Mouse (Mus musculus): ENCODE data around the gene Morc4. TPM values are rescaled to one million over a fixed set of nuclear protein-coding genes. Genes with fewer than 3 reads are reported as not detected.

Gene Morc4
- polyA plus RNA-seq, 1 experiment: 3.2 TPM

GRCm38 (mm10) chrX:139832464-139832863, 39.0 kb downstream of the Morc4 start:
- TF ChIP-seq MYOD1 (IDR thresholded peaks at IDR 0.05; ENCODE audit: control insufficient read depth, insufficient read length, low read depth) (no peak), USF1 (IDR thresholded peaks at IDR 0.05; ENCODE audit: low read depth) (no peak), CEBPB (IDR thresholded peaks at IDR 0.05; ENCODE audit: low read depth) (no peak), MYOG (IDR thresholded peaks at IDR 0.05; ENCODE audit: control insufficient read depth, extremely low read depth, insufficient read length) (no peak), MAX (IDR thresholded peaks at IDR 0.05) (no peak), CTCF (IDR thresholded peaks at IDR 0.05; ENCODE audit: control insufficient read depth, insufficient read depth, insufficient read length) (no peak), FOSL1 (IDR thresholded peaks at IDR 0.05; ENCODE audit: insufficient read depth, low read length, poor library complexity, severe bottlenecking) (no peak)
- H3K4me3 ChIP-seq (ENCODE audit: insufficient read depth, poor library complexity, severe bottlenecking): no peak overlapping the region

GRCm38 (mm10) chrX:139828363-139829092, 42.9 kb downstream of the Morc4 start:
- Histone ChIP-seq H3K79me2 (ENCODE audit: control insufficient read depth, insufficient read depth) (no peaks in the 10 kb centered on the region), H3K36me3 (ENCODE audit: control insufficient read depth, insufficient read depth) (no peaks in the 10 kb centered on the region), H3ac (ENCODE audit: control insufficient read depth, insufficient read length, low read depth) (no peak overlapping the region), H3K27me3 (ENCODE audit: control insufficient read depth, insufficient read depth, insufficient read length) (no peaks in the 10 kb centered on the region), H3K79me3 (ENCODE audit: low read depth) (no peaks in the 10 kb centered on the region), H3K4me3 (ENCODE audit: insufficient read depth, poor library complexity, severe bottlenecking) (no peak overlapping the region)
- TF ChIP-seq USF1 (IDR thresholded peaks at IDR 0.05; ENCODE audit: low read depth): no peak
- TF ChIP-seq CTCF (IDR thresholded peaks at IDR 0.05; ENCODE audit: control insufficient read depth, insufficient read depth, insufficient read length): no peak
- no peak for TF ChIP-seq MYOG (IDR thresholded peaks at IDR 0.05; ENCODE audit: control insufficient read depth, extremely low read depth, insufficient read length)
- no peak for TF ChIP-seq CEBPB (IDR thresholded peaks at IDR 0.05; ENCODE audit: low read depth)
- TF ChIP-seq FOSL1 (IDR thresholded peaks at IDR 0.05; ENCODE audit: insufficient read depth, low read length, poor library complexity, severe bottlenecking): no peak
- TF ChIP-seq MYOD1 (IDR thresholded peaks at IDR 0.05; ENCODE audit: control insufficient read depth, insufficient read length, low read depth): no peak
- no peak for TF ChIP-seq MAX (IDR thresholded peaks at IDR 0.05)

More at GRCm38 (mm10) chrX:139832464-139832863, 39.0 kb downstream of the Morc4 start:
- H3K36me3 ChIP-seq (ENCODE audit: control insufficient read depth, insufficient read depth): no peaks in the 10 kb centered on the region
- H3ac ChIP-seq (ENCODE audit: control insufficient read depth, insufficient read length, low read depth): no peak overlapping the region
- H3K27me3 ChIP-seq (ENCODE audit: control insufficient read depth, insufficient read depth, insufficient read length): no peaks in the 10 kb centered on the region
- H3K79me3 ChIP-seq (ENCODE audit: low read depth): no peaks in the 10 kb centered on the region
- no peaks in the 10 kb centered on the region for H3K79me2 ChIP-seq (ENCODE audit: control insufficient read depth, insufficient read depth)

GRCm38 (mm10) chrX:139826926-139827325, 44.6 kb downstream of the Morc4 start:
- TF ChIP-seq MYOD1 (IDR thresholded peaks at IDR 0.05; ENCODE audit: control insufficient read depth, insufficient read length, low read depth) (no peak), CTCF (IDR thresholded peaks at IDR 0.05; ENCODE audit: control insufficient read depth, insufficient read depth, insufficient read length) (no peak), MYOG (IDR thresholded peaks at IDR 0.05; ENCODE audit: control insufficient read depth, extremely low read depth, insufficient read length) (no peak), MAX (IDR thresholded peaks at IDR 0.05) (no peak), USF1 (IDR thresholded peaks at IDR 0.05; ENCODE audit: low read depth) (no peak), CEBPB (IDR thresholded peaks at IDR 0.05; ENCODE audit: low read depth) (no peak), FOSL1 (IDR thresholded peaks at IDR 0.05; ENCODE audit: insufficient read depth, low read length, poor library complexity, severe bottlenecking) (no peak)
- no peaks in the 10 kb centered on the region for H3K27me3 ChIP-seq (ENCODE audit: control insufficient read depth, insufficient read depth, insufficient read length)
- H3K79me3 ChIP-seq (ENCODE audit: low read depth): no peaks in the 10 kb centered on the region
- H3ac ChIP-seq (ENCODE audit: control insufficient read depth, insufficient read length, low read depth): no peak overlapping the region
- H3K4me3 ChIP-seq (ENCODE audit: insufficient read depth, poor library complexity, severe bottlenecking): no peak overlapping the region
- no peaks in the 10 kb centered on the region for H3K79me2 ChIP-seq (ENCODE audit: control insufficient read depth, insufficient read depth)
- no peaks in the 10 kb centered on the region for H3K36me3 ChIP-seq (ENCODE audit: control insufficient read depth, insufficient read depth)

GRCm38 (mm10) chrX:139825402-139825801, 46.1 kb downstream of the Morc4 start:
- no peak for TF ChIP-seq FOSL1 (IDR thresholded peaks at IDR 0.05; ENCODE audit: insufficient read depth, low read length, poor library complexity, severe bottlenecking)
- no peak for TF ChIP-seq CTCF (IDR thresholded peaks at IDR 0.05; ENCODE audit: control insufficient read depth, insufficient read depth, insufficient read length)
- no peak for TF ChIP-seq USF1 (IDR thresholded peaks at IDR 0.05; ENCODE audit: low read depth)
- no peak for TF ChIP-seq MAX (IDR thresholded peaks at IDR 0.05)
- no peak for TF ChIP-seq CEBPB (IDR thresholded peaks at IDR 0.05; ENCODE audit: low read depth)
- no peak for TF ChIP-seq MYOD1 (IDR thresholded peaks at IDR 0.05; ENCODE audit: control insufficient read depth, insufficient read length, low read depth)
- TF ChIP-seq MYOG (IDR thresholded peaks at IDR 0.05; ENCODE audit: control insufficient read depth, extremely low read depth, insufficient read length): no peak
- H3K36me3 ChIP-seq (ENCODE audit: control insufficient read depth, insufficient read depth): no peaks in the 10 kb centered on the region
- H3K27me3 ChIP-seq (ENCODE audit: control insufficient read depth, insufficient read depth, insufficient read length): no peaks in the 10 kb centered on the region
- H3K79me2 ChIP-seq (ENCODE audit: control insufficient read depth, insufficient read depth): no peaks in the 10 kb centered on the region
- H3ac ChIP-seq (ENCODE audit: control insufficient read depth, insufficient read length, low read depth): no peak overlapping the region
- H3K4me3 ChIP-seq (ENCODE audit: insufficient read depth, poor library complexity, severe bottlenecking): no peak overlapping the region
- no peaks in the 10 kb centered on the region for H3K79me3 ChIP-seq (ENCODE audit: low read depth)

- no peaks in the 10 kb centered on the region for H3K27me3 ChIP-seq (ENCODE audit: control insufficient read depth, insufficient read depth, insufficient read length)
- no peak overlapping the region for H3ac ChIP-seq (ENCODE audit: control insufficient read depth, insufficient read length, low read depth)
- no peaks in the 10 kb centered on the region for H3K36me3 ChIP-seq (ENCODE audit: control insufficient read depth, insufficient read depth)
- no peaks in the 10 kb centered on the region for H3K79me3 ChIP-seq (ENCODE audit: low read depth)
- no peak overlapping the region for H3K4me3 ChIP-seq (ENCODE audit: insufficient read depth, poor library complexity, severe bottlenecking)
- TF ChIP-seq MYOG (IDR thresholded peaks at IDR 0.05; ENCODE audit: control insufficient read depth, extremely low read depth, insufficient read length): no peak
- TF ChIP-seq MAX (IDR thresholded peaks at IDR 0.05): no peak
- no peak for TF ChIP-seq CTCF (IDR thresholded peaks at IDR 0.05; ENCODE audit: control insufficient read depth, insufficient read depth, insufficient read length)
- TF ChIP-seq FOSL1 (IDR thresholded peaks at IDR 0.05; ENCODE audit: insufficient read depth, low read length, poor library complexity, severe bottlenecking): no peak
- H3K79me2 ChIP-seq (ENCODE audit: control insufficient read depth, insufficient read depth): no peaks in the 10 kb centered on the region
These were observed 56.3 kb downstream of the Morc4 start for GRCm38 (mm10) chrX:139815201-139815600.
